Mouse (Mus musculus): ENCODE data around the gene Nprl3. TPM values are rescaled to one million over a fixed set of nuclear protein-coding genes. Genes with fewer than 3 reads are reported as not detected.

Nprl3 gene
- polyA plus RNA-seq, 1 experiment, result 118 TPM

- Histone ChIP-seq H3K36me3 (ENCODE audit: control insufficient read depth, insufficient read depth, low read length) (peaks cover 3% of the 10 kb centered on the region; the same call in 1 of the 2 replicates), H3K27ac (ENCODE audit: control insufficient read depth, insufficient read depth, low read length) (no peak within 1 kb of the TSS), H3K27me3 (ENCODE audit: control insufficient read depth, insufficient read depth, low read length) (peaks cover 18% of the 10 kb centered on the region; the same call in 1 of the 2 replicates), H3K4me3 (ENCODE audit: control insufficient read depth, insufficient read depth, low read length) (peak within 1 kb of the TSS; percentile 72), H3K4me1 (replicated peaks; ENCODE audit: control insufficient read depth, insufficient read depth, low read length) (peaks cover 33% of the 10 kb centered on the region)
- WGBS, result 5% methylated on average over 47 of the region's 47 CpGs
- peak; percentile 90 for DNase-seq
- TF ChIP-seq POLR2A (IDR thresholded peaks at IDR 0.05; ENCODE audit: control insufficient read depth, extremely low read depth, insufficient read depth, low read length, poor library complexity) (peak; percentile 99), CTCF (IDR thresholded peaks at IDR 0.05; ENCODE audit: borderline replicate concordance, control insufficient read depth, extremely low read depth, insufficient read depth, low read length, poor library complexity) (peak; percentile 25; the same call in 1 of the 2 replicates)
These were observed 41.2 kb downstream of the Nprl3 start, which contains the start of gene Mpg for GRCm38 (mm10) chr11:32226124-32226871. TSS of gene Mpg (plus strand) at chr11:32226505.

DNA sequence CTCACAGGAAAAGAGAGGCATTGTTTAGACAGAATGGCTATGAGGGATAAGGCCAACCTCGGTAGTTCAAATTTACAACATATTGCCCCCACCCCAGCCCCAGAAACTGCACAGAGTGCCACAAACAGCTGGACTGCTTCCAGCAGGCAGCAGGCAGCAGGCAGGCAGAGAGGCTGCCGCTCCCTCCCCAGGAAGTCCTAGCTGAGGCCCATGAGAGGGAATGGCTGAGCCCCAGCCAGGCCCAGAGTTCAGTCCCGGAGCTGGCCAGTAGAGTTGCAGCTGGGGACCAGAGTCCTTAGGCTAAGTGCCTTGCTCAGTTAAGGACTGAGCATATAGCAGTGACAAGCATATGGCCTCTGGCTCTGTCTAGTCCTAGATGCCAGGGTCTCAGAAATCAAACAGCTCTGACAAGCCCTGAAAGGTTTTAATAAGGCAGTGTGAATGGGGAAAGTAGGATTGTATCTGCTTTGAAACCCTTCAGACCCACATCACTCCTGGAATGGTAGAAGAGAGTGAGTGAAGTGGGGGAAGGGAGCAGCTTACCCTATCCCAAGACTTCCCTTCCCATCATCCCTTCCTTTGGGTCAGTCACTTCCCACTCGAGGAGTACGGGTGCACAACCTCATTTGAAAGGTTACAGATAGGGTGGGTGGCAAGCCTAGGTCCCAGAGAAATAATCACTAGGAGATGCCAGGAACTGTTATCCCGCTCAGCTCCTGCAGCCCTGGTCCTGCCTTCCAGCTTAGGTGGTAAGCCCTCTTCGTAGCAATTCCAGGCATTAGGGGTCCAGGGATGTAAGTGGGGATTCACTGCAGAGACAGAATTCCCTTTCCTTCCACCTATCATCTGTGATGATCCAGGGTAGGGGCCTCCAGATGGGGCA is 42.0 kb downstream of the Nprl3 start:
- peak; percentile 16 for DNase-seq
- no peak overlapping the region for H3K4me3 ChIP-seq (ENCODE audit: control insufficient read depth, insufficient read depth, low read length)
- H3K4me1 ChIP-seq (replicated peaks; ENCODE audit: control insufficient read depth, insufficient read depth, low read length), result peaks cover 34% of the 10 kb centered on the region
- 57% methylated on average over 7 of the region's 7 CpGs for WGBS
- no peak overlapping the region for H3K27ac ChIP-seq (ENCODE audit: control insufficient read depth, insufficient read depth, low read length)
- peaks cover 3% of the 10 kb centered on the region; the same call in 1 of the 2 replicates for H3K36me3 ChIP-seq (ENCODE audit: control insufficient read depth, insufficient read depth, low read length)
- H3K27me3 ChIP-seq (ENCODE audit: control insufficient read depth, insufficient read depth, low read length), result peaks cover 25% of the 10 kb centered on the region
- TF ChIP-seq POLR2A (IDR thresholded peaks at IDR 0.05; ENCODE audit: control insufficient read depth, extremely low read depth, insufficient read depth, low read length, poor library complexity) (no peak), CTCF (IDR thresholded peaks at IDR 0.05; ENCODE audit: borderline replicate concordance, control insufficient read depth, extremely low read depth, insufficient read depth, low read length, poor library complexity) (no peak)

- Histone ChIP-seq H3K4me1 (replicated peaks; ENCODE audit: control insufficient read depth, insufficient read depth, low read length) (peaks cover 34% of the 10 kb centered on the region), H3K36me3 (ENCODE audit: control insufficient read depth, insufficient read depth, low read length) (no peaks in the 10 kb centered on the region), H3K27me3 (ENCODE audit: control insufficient read depth, insufficient read depth, low read length) (peaks cover 25% of the 10 kb centered on the region), H3K4me3 (ENCODE audit: control insufficient read depth, insufficient read depth, low read length) (no peak overlapping the region), H3K27ac (ENCODE audit: control insufficient read depth, insufficient read depth, low read length) (no peak overlapping the region)
- WGBS, result 14% methylated on average over 4 of the region's 4 CpGs
- TF ChIP-seq POLR2A (IDR thresholded peaks at IDR 0.05; ENCODE audit: control insufficient read depth, extremely low read depth, insufficient read depth, low read length, poor library complexity), result no peak
- no peak for TF ChIP-seq CTCF (IDR thresholded peaks at IDR 0.05; ENCODE audit: borderline replicate concordance, control insufficient read depth, extremely low read depth, insufficient read depth, low read length, poor library complexity)
- no peak for DNase-seq
These were observed 42.9 kb downstream of the Nprl3 start for GRCm38 (mm10) chr11:32224468-32225139.

- no peak for DNase-seq
- Histone ChIP-seq H3K27ac (ENCODE audit: control insufficient read depth, insufficient read depth, low read length) (no peak overlapping the region), H3K27me3 (ENCODE audit: control insufficient read depth, insufficient read depth, low read length) (peaks cover 25% of the 10 kb centered on the region), H3K36me3 (ENCODE audit: control insufficient read depth, insufficient read depth, low read length) (no peaks in the 10 kb centered on the region), H3K4me3 (ENCODE audit: control insufficient read depth, insufficient read depth, low read length) (no peak overlapping the region), H3K4me1 (replicated peaks; ENCODE audit: control insufficient read depth, insufficient read depth, low read length) (peaks cover 34% of the 10 kb centered on the region)
- WGBS, result 75% methylated on average over 4 of the region's 4 CpGs
- TF ChIP-seq POLR2A (IDR thresholded peaks at IDR 0.05; ENCODE audit: control insufficient read depth, extremely low read depth, insufficient read depth, low read length, poor library complexity), result no peak
- no peak for TF ChIP-seq CTCF (IDR thresholded peaks at IDR 0.05; ENCODE audit: borderline replicate concordance, control insufficient read depth, extremely low read depth, insufficient read depth, low read length, poor library complexity)
These were observed 44.1 kb downstream of the Nprl3 start for GRCm38 (mm10) chr11:32223297-32223967.

GRCm38 (mm10) chr11:32222570-32223194 is 44.8 kb downstream of the Nprl3 start:
- Histone ChIP-seq H3K4me3 (ENCODE audit: control insufficient read depth, insufficient read depth, low read length) (no peak overlapping the region), H3K36me3 (ENCODE audit: control insufficient read depth, insufficient read depth, low read length) (no peaks in the 10 kb centered on the region), H3K27ac (ENCODE audit: control insufficient read depth, insufficient read depth, low read length) (no peak overlapping the region), H3K27me3 (ENCODE audit: control insufficient read depth, insufficient read depth, low read length) (peaks cover 25% of the 10 kb centered on the region), H3K4me1 (replicated peaks; ENCODE audit: control insufficient read depth, insufficient read depth, low read length) (peaks cover 34% of the 10 kb centered on the region)
- WGBS, result 29% methylated on average over 21 of the region's 21 CpGs
- TF ChIP-seq CTCF (IDR thresholded peaks at IDR 0.05; ENCODE audit: borderline replicate concordance, control insufficient read depth, extremely low read depth, insufficient read depth, low read length, poor library complexity) (no peak), POLR2A (IDR thresholded peaks at IDR 0.05; ENCODE audit: control insufficient read depth, extremely low read depth, insufficient read depth, low read length, poor library complexity) (no peak)
- DNase-seq, result no peak

Data from thymus, adult 2 months (tissue).